Mouse (Mus musculus): Measurements from ENCODE around the gene Zfp507. TPM values are rescaled to one million over a fixed set of nuclear protein-coding genes. Genes with fewer than 3 reads are reported as not detected.

The Zfp507 gene
- polyA plus RNA-seq, 1 experiment from 2014 or later: 5.2 TPM

DNA sequence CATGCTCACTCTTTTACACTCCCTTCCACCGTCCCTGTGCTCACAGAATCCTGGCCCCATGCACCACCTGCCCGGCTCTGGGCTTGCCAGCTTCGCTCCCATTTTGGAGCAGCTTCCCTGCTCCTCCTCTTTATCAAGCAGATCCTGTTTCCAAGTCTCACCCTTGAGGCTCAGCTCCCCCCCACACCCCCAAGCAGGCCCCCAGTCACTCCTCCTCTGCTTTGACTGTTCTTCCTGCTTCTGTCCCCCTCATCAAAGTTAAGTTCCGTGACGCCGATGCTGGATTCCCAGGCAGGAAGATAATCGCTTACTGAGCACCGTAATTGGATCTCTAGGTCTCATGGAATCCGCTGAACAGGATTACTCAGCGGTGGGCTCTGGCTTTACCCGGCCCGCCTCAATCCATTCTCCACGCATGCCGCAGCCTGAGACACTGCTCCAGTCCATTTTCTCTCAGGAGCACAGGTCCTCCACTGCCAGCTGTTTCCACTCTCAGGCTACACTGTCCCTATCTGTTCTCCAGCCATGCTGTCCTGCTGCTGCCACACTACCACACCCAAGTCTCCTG lies 55.3 kb downstream of the Zfp507 start:
- Histone ChIP-seq H3K4me2 (ENCODE audit: low read depth, low read length) (no peak overlapping the region), H3K9ac (ENCODE audit: low read depth, low read length) (no peak overlapping the region), H3K27me3 (ENCODE audit: control insufficient read depth, insufficient read depth, low read depth, low read length) (no peaks in the 10 kb centered on the region), H3K36me3 (ENCODE audit: control insufficient read depth, insufficient read depth) (peaks cover 4% of the 10 kb centered on the region), H3K4me1 (ENCODE audit: control insufficient read depth, low read depth, low read length) (no peaks in the 10 kb centered on the region; the same call in 1 of the 2 replicates), H3K4me3 (ENCODE audit: low read depth, low read length) (no peak overlapping the region), H3K27ac (ENCODE audit: low read length) (no peak overlapping the region), H3K9me3 (replicated peaks; ENCODE audit: control insufficient read depth, low read length) (no peaks in the 10 kb centered on the region)
- no peak for ATAC-seq (ENCODE audit: low read depth)
- 80% methylated on average over 14 of the region's 14 CpGs for WGBS (ENCODE audit: insufficient replicate concordance)

GRCm38 (mm10) chr7:35746686-35747396 lies 56.0 kb downstream of the Zfp507 start:
- no peak overlapping the region for H3K4me3 ChIP-seq (ENCODE audit: low read depth, low read length)
- ATAC-seq (ENCODE audit: low read depth): no peak
- no peak overlapping the region for H3K4me2 ChIP-seq (ENCODE audit: low read depth, low read length)
- no peak overlapping the region for H3K9ac ChIP-seq (ENCODE audit: low read depth, low read length)
- H3K4me1 ChIP-seq (ENCODE audit: control insufficient read depth, low read depth, low read length): no peaks in the 10 kb centered on the region; the same call in 1 of the 2 replicates
- peaks cover 4% of the 10 kb centered on the region for H3K36me3 ChIP-seq (ENCODE audit: control insufficient read depth, insufficient read depth)
- H3K9me3 ChIP-seq (replicated peaks; ENCODE audit: control insufficient read depth, low read length): no peaks in the 10 kb centered on the region
- H3K27me3 ChIP-seq (ENCODE audit: control insufficient read depth, insufficient read depth, low read depth, low read length): no peaks in the 10 kb centered on the region
- 72% methylated on average over 12 of the region's 12 CpGs for WGBS (ENCODE audit: insufficient replicate concordance)
- no peak overlapping the region for H3K27ac ChIP-seq (ENCODE audit: low read length)

DNA sequence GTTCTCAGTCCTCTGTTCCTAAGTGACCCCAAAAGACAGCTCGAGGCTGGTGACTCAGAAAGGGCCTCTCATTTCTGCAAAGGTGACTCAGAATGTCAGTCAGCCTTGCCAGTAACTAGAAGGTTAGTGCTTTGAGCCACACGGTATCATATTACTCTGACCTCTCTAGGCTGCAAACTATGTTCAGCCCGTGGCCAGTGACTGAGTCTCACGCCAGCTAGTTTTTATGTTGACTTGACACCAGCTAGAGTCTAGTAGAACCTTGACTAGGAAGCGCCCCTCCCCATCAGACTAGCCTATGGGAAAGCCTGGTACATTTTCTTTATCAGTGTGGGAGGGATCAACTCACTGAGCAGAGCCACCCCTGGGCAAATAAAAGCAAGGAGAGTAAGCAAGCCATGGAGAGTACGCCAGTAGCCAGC lies 57.5 kb downstream of the Zfp507 start:
- Histone ChIP-seq H3K9ac (ENCODE audit: low read depth, low read length) (no peak overlapping the region), H3K4me3 (ENCODE audit: low read depth, low read length) (no peak overlapping the region), H3K27ac (ENCODE audit: low read length) (peak overlapping the region; percentile 65), H3K27me3 (ENCODE audit: control insufficient read depth, insufficient read depth, low read depth, low read length) (no peaks in the 10 kb centered on the region), H3K36me3 (ENCODE audit: control insufficient read depth, insufficient read depth) (peaks cover 4% of the 10 kb centered on the region), H3K4me1 (ENCODE audit: control insufficient read depth, low read depth, low read length) (no peaks in the 10 kb centered on the region; the same call in 1 of the 2 replicates), H3K9me3 (replicated peaks; ENCODE audit: control insufficient read depth, low read length) (no peaks in the 10 kb centered on the region), H3K4me2 (ENCODE audit: low read depth, low read length) (no peak overlapping the region)
- ATAC-seq (ENCODE audit: low read depth): peak; percentile 84
- 67% methylated on average over 6 of the region's 6 CpGs for WGBS (ENCODE audit: insufficient replicate concordance)

DNA sequence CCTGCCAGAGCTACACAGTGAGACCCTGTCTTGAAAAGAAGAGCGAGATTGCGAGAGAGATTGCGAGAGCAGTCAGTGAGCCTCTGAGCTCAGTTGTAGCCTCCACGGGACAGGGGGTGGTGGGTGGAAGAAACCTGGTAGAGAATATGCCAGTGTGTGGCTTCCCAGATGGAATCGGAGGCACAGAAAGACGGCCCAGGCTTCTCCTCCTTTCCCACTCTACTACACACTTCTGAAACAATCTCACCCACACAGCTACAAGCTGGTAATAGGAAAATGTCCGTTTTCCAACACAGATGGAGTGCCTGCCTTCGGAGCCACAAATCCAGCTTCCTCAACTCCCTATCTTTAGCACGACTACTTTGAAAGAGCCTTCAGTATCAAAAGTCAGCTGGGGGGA lies 58.0 kb downstream of the Zfp507 start:
- WGBS (ENCODE audit: insufficient replicate concordance): 72% methylated on average over 9 of the region's 9 CpGs
- Histone ChIP-seq H3K36me3 (ENCODE audit: control insufficient read depth, insufficient read depth) (peaks cover 4% of the 10 kb centered on the region), H3K9ac (ENCODE audit: low read depth, low read length) (no peak overlapping the region), H3K4me2 (ENCODE audit: low read depth, low read length) (no peak overlapping the region), H3K27ac (ENCODE audit: low read length) (peak overlapping the region; percentile 65), H3K4me1 (ENCODE audit: control insufficient read depth, low read depth, low read length) (no peaks in the 10 kb centered on the region; the same call in 1 of the 2 replicates), H3K9me3 (replicated peaks; ENCODE audit: control insufficient read depth, low read length) (no peaks in the 10 kb centered on the region), H3K4me3 (ENCODE audit: low read depth, low read length) (no peak overlapping the region), H3K27me3 (ENCODE audit: control insufficient read depth, insufficient read depth, low read depth, low read length) (no peaks in the 10 kb centered on the region)
- ATAC-seq (ENCODE audit: low read depth): no peak

GRCm38 (mm10) chr7:35742310-35742709 lies 60.5 kb downstream of the Zfp507 start:
- no peaks in the 10 kb centered on the region for H3K9me3 ChIP-seq (replicated peaks; ENCODE audit: control insufficient read depth, low read length)
- no peak overlapping the region for H3K9ac ChIP-seq (ENCODE audit: low read depth, low read length)
- ATAC-seq (ENCODE audit: low read depth): no peak
- no peaks in the 10 kb centered on the region; the same call in 1 of the 2 replicates for H3K4me1 ChIP-seq (ENCODE audit: control insufficient read depth, low read depth, low read length)
- H3K27ac ChIP-seq (ENCODE audit: low read length): no peak overlapping the region
- no peak overlapping the region for H3K4me3 ChIP-seq (ENCODE audit: low read depth, low read length)
- 49% methylated on average over 5 of the region's 5 CpGs for WGBS (ENCODE audit: insufficient replicate concordance)
- no peaks in the 10 kb centered on the region for H3K27me3 ChIP-seq (ENCODE audit: control insufficient read depth, insufficient read depth, low read depth, low read length)
- H3K4me2 ChIP-seq (ENCODE audit: low read depth, low read length): no peak overlapping the region
- H3K36me3 ChIP-seq (ENCODE audit: control insufficient read depth, insufficient read depth): no peaks in the 10 kb centered on the region

GRCm38 (mm10) chr7:35741858-35742257 lies 60.9 kb downstream of the Zfp507 start:
- Histone ChIP-seq H3K27me3 (ENCODE audit: control insufficient read depth, insufficient read depth, low read depth, low read length) (no peaks in the 10 kb centered on the region), H3K36me3 (ENCODE audit: control insufficient read depth, insufficient read depth) (no peaks in the 10 kb centered on the region), H3K9me3 (replicated peaks; ENCODE audit: control insufficient read depth, low read length) (no peaks in the 10 kb centered on the region), H3K4me3 (ENCODE audit: low read depth, low read length) (no peak overlapping the region), H3K4me1 (ENCODE audit: control insufficient read depth, low read depth, low read length) (no peaks in the 10 kb centered on the region; the same call in 1 of the 2 replicates), H3K4me2 (ENCODE audit: low read depth, low read length) (no peak overlapping the region), H3K9ac (ENCODE audit: low read depth, low read length) (no peak overlapping the region), H3K27ac (ENCODE audit: low read length) (no peak overlapping the region)
- ATAC-seq (ENCODE audit: low read depth): no peak
- WGBS (ENCODE audit: insufficient replicate concordance): 61% methylated on average over 5 of the region's 5 CpGs

DNA sequence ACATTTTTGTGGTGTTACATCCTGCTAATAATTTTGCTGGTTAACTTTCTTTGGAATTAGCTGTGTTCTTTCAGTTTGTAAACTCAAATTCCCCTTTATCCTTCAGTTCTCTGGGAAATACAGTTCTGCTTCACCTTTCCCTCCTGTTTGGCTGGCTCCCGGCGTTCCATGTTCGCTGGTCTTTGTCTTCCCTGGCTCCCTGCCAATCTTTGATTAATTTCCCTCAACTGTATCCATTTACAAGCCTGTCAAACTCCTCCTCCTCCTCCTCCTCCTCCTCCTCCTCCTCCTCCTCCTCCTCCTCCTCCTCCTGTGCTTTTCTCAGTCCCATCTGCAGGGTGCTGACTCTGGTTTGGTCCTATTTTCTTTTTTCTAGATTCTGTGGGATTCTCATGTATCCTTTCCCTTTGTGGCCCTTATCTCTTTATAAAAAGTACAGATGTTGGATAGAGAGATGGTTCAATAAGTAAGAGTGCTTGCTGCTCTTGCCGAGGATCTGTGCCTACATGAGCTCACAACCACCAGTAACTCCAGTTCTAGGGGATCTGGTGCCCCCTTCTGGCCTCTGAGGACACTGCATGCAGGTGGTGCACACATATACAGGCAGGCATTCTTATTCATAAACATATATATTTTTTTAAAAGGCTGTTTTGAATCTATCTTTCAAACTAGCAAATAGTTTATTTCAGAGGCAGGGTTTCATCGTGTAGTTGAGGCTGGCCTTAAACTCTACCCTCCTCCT lies 62.1 kb downstream of the Zfp507 start:
- H3K9ac ChIP-seq (ENCODE audit: low read depth, low read length): no peak overlapping the region
- no peak overlapping the region for H3K4me2 ChIP-seq (ENCODE audit: low read depth, low read length)
- no peaks in the 10 kb centered on the region for H3K9me3 ChIP-seq (replicated peaks; ENCODE audit: control insufficient read depth, low read length)
- H3K36me3 ChIP-seq (ENCODE audit: control insufficient read depth, insufficient read depth): no peaks in the 10 kb centered on the region
- ATAC-seq (ENCODE audit: low read depth): no peak
- no peaks in the 10 kb centered on the region for H3K27me3 ChIP-seq (ENCODE audit: control insufficient read depth, insufficient read depth, low read depth, low read length)
- no peak overlapping the region for H3K27ac ChIP-seq (ENCODE audit: low read length)
- H3K4me3 ChIP-seq (ENCODE audit: low read depth, low read length): no peak overlapping the region
- no peaks in the 10 kb centered on the region; the same call in 1 of the 2 replicates for H3K4me1 ChIP-seq (ENCODE audit: control insufficient read depth, low read depth, low read length)
- 69% methylated on average over 5 of the region's 5 CpGs for WGBS (ENCODE audit: insufficient replicate concordance)

- no peaks in the 10 kb centered on the region for H3K36me3 ChIP-seq (ENCODE audit: control insufficient read depth, insufficient read depth)
- H3K9me3 ChIP-seq (replicated peaks; ENCODE audit: control insufficient read depth, low read length): no peaks in the 10 kb centered on the region
- H3K9ac ChIP-seq (ENCODE audit: low read depth, low read length): no peak overlapping the region
- no peak overlapping the region for H3K27ac ChIP-seq (ENCODE audit: low read length)
- no peaks in the 10 kb centered on the region; the same call in 1 of the 2 replicates for H3K4me1 ChIP-seq (ENCODE audit: control insufficient read depth, low read depth, low read length)
- no peak overlapping the region for H3K4me3 ChIP-seq (ENCODE audit: low read depth, low read length)
- H3K27me3 ChIP-seq (ENCODE audit: control insufficient read depth, insufficient read depth, low read depth, low read length): no peaks in the 10 kb centered on the region
- no peak for ATAC-seq (ENCODE audit: low read depth)
- H3K4me2 ChIP-seq (ENCODE audit: low read depth, low read length): no peak overlapping the region
Observed at GRCm38 (mm10) chr7:35738871-35739270, 63.9 kb downstream of the Zfp507 start.

Data from liver, embryonic 16.5 days (tissue).